Mouse (Mus musculus) CH12.LX (cell line): Measurements from ENCODE around the gene Siglec1. TPM values are rescaled to one million over a fixed set of nuclear protein-coding genes. Genes with fewer than 3 reads are reported as not detected.

Source experiments
- DNase-seq: peaks from one replicate; pipeline ENCODE4 v3.0.0-alpha.2; 2013; ENCODE audit errors: extremely low read depth
- H3K27ac ChIP-seq: 2 replicates; pipeline ENCODE4 v1.5.1; 2012; ENCODE audit warnings: low read depth, mild to moderate bottlenecking, control low read depth, moderate library complexity; ENCODE audit not compliant: insufficient read depth
- H3K27me3 ChIP-seq: replicated peaks from 2 replicates; pipeline ENCODE3; 2012; ENCODE audit warnings: inconsistent platforms
- H3K36me3 ChIP-seq, 2 experiments: replicated peaks in 1 of 2; 2 replicates each; pipeline versions ENCODE3 to v1.6.1; 2012; ENCODE audit warnings: inconsistent platforms in 1 of 2, low read length in 1 of 2, mild to moderate bottlenecking in 1 of 2, mixed read lengths in 1 of 2, moderate library complexity in 1 of 2; ENCODE audit not compliant: control insufficient read depth in 1 of 2, insufficient read depth in 1 of 2
- H3K4me1 ChIP-seq, 2 experiments: 2 replicates each; pipeline ENCODE4 v1.6.1; 2012; ENCODE audit warnings: inconsistent platforms in 1 of 2, moderate library complexity in 1 of 2; ENCODE audit not compliant: insufficient read depth in 2 of 2, control insufficient read depth in 1 of 2
- H3K4me2 ChIP-seq: 2 replicates; pipeline ENCODE4 v1.6.1; 2012; ENCODE audit warnings: low read depth, mild to moderate bottlenecking, control low read depth; ENCODE audit not compliant: poor library complexity, insufficient read depth, severe bottlenecking
- H3K4me3 ChIP-seq, 3 experiments: fragments of 150-350 bp in 1 of 3; sonication (generic) in 1 of 3; replicated peaks in 1 of 3; 2 replicates each; pipeline versions ENCODE3 to v1.5.1; 2011 to 2012; ENCODE audit warnings: low read depth in 2 of 3, low read length in 2 of 3, mild to moderate bottlenecking in 2 of 3, moderate library complexity in 2 of 3, control low read depth in 1 of 3, improper control_type of control experiment in 1 of 3, inconsistent platforms in 1 of 3, mixed read lengths in 1 of 3; ENCODE audit not compliant: poor library complexity in 1 of 3
- H3K79me2 ChIP-seq: replicated peaks from 2 replicates; pipeline ENCODE4 v1.6.1; 2012; ENCODE audit warnings: mild to moderate bottlenecking, moderate library complexity; ENCODE audit not compliant: control insufficient read depth, poor library complexity, insufficient read depth, severe bottlenecking; ENCODE audit errors: extremely low read depth
- H3K9ac ChIP-seq: 2 replicates; pipeline ENCODE4 v1.6.1; 2012; ENCODE audit warnings: low read depth, mild to moderate bottlenecking, control low read depth, moderate library complexity; ENCODE audit not compliant: insufficient read depth
- H3K9me3 ChIP-seq: replicated peaks from 2 replicates; pipeline ENCODE3; 2012; ENCODE audit warnings: low read length, inconsistent platforms, mixed read lengths
- CHD1 ChIP-seq: IDR thresholded peaks from 2 replicates; pipeline ENCODE4 v1.6.1; 2012; ENCODE audit warnings: low read depth, low read length, improper control_type of control experiment, inconsistent platforms
- CTCF ChIP-seq, 2 experiments: IDR thresholded peaks in 1 of 2; conservative IDR thresholded peaks in 1 of 2; 2 replicates each; pipeline ENCODE4 v1.5.1; 2011 to 2012; ENCODE audit warnings: low read depth in 2 of 2, low read length in 2 of 2, improper control_type of control experiment in 1 of 2, inconsistent platforms in 1 of 2, mild to moderate bottlenecking in 1 of 2, moderate library complexity in 1 of 2
- GABPA ChIP-seq: IDR thresholded peaks from 2 replicates; pipeline ENCODE4 v1.6.1; 2012; ENCODE audit warnings: low read depth, low read length, improper control_type of control experiment, inconsistent platforms; ENCODE audit not compliant: insufficient replicate concordance
- HCFC1 ChIP-seq: IDR thresholded peaks from 2 replicates; pipeline ENCODE4 v1.6.1; 2012; ENCODE audit warnings: low read depth, mild to moderate bottlenecking, inconsistent platforms, low read length, improper control_type of control experiment
- KAT2A ChIP-seq: IDR thresholded peaks from 2 replicates; pipeline ENCODE4 v1.6.1; 2012; ENCODE audit warnings: low read length, improper control_type of control experiment, inconsistent platforms; ENCODE audit not compliant: insufficient replicate concordance
- MAX ChIP-seq: IDR thresholded peaks from 2 replicates; pipeline ENCODE4 v1.6.1; 2011; ENCODE audit warnings: low read length, improper control_type of control experiment
- NELFE ChIP-seq: IDR thresholded peaks from 2 replicates; pipeline ENCODE4 v1.6.1; 2011; ENCODE audit warnings: low read depth, low read length, improper control_type of control experiment
- POLR2A ChIP-seq: IDR thresholded peaks from 2 replicates; pipeline ENCODE4 v1.6.1; 2011; ENCODE audit warnings: low read depth, mild to moderate bottlenecking, improper control_type of control experiment, low read length
- TBP ChIP-seq: conservative IDR thresholded peaks from 2 replicates; pipeline ENCODE4 v1.6.1; 2011; ENCODE audit warnings: low read depth, low read length, improper control_type of control experiment
- TCF12 ChIP-seq: IDR thresholded peaks from 2 replicates; pipeline ENCODE4 v1.6.1; 2014; ENCODE audit warnings: low read depth, mild to moderate bottlenecking, inconsistent platforms, low read length, improper control_type of control experiment
- UBTF ChIP-seq: IDR thresholded peaks from 2 replicates; pipeline ENCODE4 v1.6.1; 2012; ENCODE audit warnings: low read depth, mild to moderate bottlenecking, inconsistent platforms, low read length, improper control_type of control experiment, moderate library complexity
- USF2 ChIP-seq: conservative IDR thresholded peaks from 2 replicates; pipeline ENCODE4 v1.6.1; 2011; ENCODE audit warnings: low read depth, low read length, improper control_type of control experiment
- ZC3H11A ChIP-seq: IDR thresholded peaks from 2 replicates; pipeline ENCODE4 v1.6.1; 2012; ENCODE audit warnings: low read depth, mild to moderate bottlenecking, inconsistent platforms, low read length, improper control_type of control experiment
- ZMIZ1 ChIP-seq: IDR thresholded peaks from 2 replicates; pipeline ENCODE4 v1.6.1; 2012; ENCODE audit warnings: low read depth, mild to moderate bottlenecking, inconsistent platforms, low read length, improper control_type of control experiment
- dilution Hi-C: fragments of 300-500 bp; cut with MboI; formaldehyde crosslinking; loops from 2 replicates; pipeline ENCODE4 v1.14.3; 2020; ENCODE audit warnings: low sequenced_read_pairs; ENCODE audit not compliant: extremely low pct_unique_long_range_greater_than_20kb, extremely low pct_ligation_motif_present
- in situ Hi-C: fragments of 300-500 bp; cut with MboI; formaldehyde crosslinking; loops from 3 replicates; pipeline ENCODE4 v1.14.3; 2019; ENCODE audit warnings: low sequenced_read_pairs, low pct_ligation_motif_present, low pct_unique_long_range_greater_than_20kb, mixed read lengths
- polyA plus RNA-seq: library from polyadenylated mRNA; unstranded; fragments of >175 nt; gene quantifications from 2 replicates; pipeline ENCODE4 v1.2.1, GENCODE M21; 2012; ENCODE audit warnings: low read depth; ENCODE audit not compliant: insufficient read length
- total RNA-seq, 2 experiments: library from RNA; depleted of rRNA; stranded (reverse); fragments of 300-350 nt in 1 of 2; fragments of >200 nt in 1 of 2; gene quantifications; 2 replicates each; pipeline ENCODE4 v1.2.3; 2012 to 2014

The Siglec1 gene
- total and polyA plus RNA-seq, 3 experiments: not detected

- Histone ChIP-seq H3K79me2 (no peaks in the 10 kb centered on the region), H3K36me3 (peaks cover 0 to 7% of the 10 kb centered on the region in 2 experiments), H3K4me2 (no peak within 1 kb of the TSS), H3K9me3 (no peaks in the 10 kb centered on the region), H3K4me3 (no peak within 1 kb of the TSS), H3K9ac (no peak within 1 kb of the TSS), H3K27me3 (peaks cover 14% of the 10 kb centered on the region), H3K27ac (no peak within 1 kb of the TSS), H3K4me1 (peaks cover 0 to 12% of the 10 kb centered on the region in 2 experiments; a peak in 2 of 4 replicates)
- TF ChIP-seq POLR2A: no peak
- TF ChIP-seq ZC3H11A: no peak
- no peak for TF ChIP-seq USF2
- TF ChIP-seq NELFE: no peak
- no peak for TF ChIP-seq TCF12
- TF ChIP-seq CHD1: no peak
- TF ChIP-seq KAT2A: no peak
- DNase-seq: no peak
- in situ Hi-C loops (no loop called here), dilution Hi-C loops (no loop called here)
Measured at GRCm38 (mm10) chr2:131132930-131133547, 46.5 kb upstream of the Siglec1 start, which contains the start of gene Gm11037. Gene Gm11037 (plus strand): TSS chr2:131133497.

DNA sequence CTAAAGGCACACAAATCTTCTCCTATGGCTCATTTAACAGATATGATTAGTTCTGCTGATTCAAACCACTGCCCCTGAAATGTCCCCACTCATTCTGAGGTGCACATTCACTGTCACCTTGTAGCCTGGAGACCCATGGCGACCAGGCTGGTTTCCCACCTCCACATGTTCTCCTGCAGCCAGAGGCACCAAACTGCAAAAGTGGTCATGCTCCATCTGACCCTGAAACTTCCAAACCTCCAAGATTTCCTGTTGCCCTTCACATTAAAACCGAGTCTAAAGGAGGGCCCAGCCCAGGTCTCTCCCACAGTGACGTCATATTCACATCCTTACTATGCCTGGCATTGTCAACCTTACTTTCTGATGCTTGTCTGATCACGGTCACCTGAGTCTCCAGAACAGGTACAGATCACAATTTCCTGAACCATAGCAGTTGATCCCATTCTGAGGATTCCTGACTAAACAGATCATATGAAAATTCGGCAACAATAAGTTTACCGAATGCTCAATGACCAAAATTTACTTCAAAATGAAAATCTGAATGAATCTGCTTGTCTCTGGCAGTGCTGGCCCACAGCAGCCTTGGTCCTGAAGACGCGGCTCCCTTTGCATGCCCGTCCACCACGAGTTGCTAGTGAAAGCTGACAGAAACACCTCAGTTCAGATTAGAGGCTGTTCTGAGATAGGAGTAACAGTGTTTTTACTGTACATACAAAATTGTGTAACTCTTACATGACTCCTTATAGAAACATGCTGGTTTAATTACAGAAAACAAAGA is 45.7 kb upstream of the Siglec1 start:
- no peak overlapping the region for H3K9ac ChIP-seq
- no peaks in the 10 kb centered on the region for H3K79me2 ChIP-seq
- no peak overlapping the region for H3K4me3 ChIP-seq
- in situ Hi-C loops: no loop called here
- H3K9me3 ChIP-seq: no peaks in the 10 kb centered on the region
- H3K4me2 ChIP-seq: no peak overlapping the region
- peaks cover 22% of the 10 kb centered on the region for H3K27me3 ChIP-seq
- peaks cover 0 to 7% of the 10 kb centered on the region in 2 experiments for H3K36me3 ChIP-seq
- H3K4me1 ChIP-seq: peaks cover 0 to 19% of the 10 kb centered on the region in 2 experiments; a peak in 2 of 4 replicates
- no peak for TF ChIP-seq HCFC1
- no peak for TF ChIP-seq CTCF (conservative IDR thresholded peaks at IDR 0.05 in 1 of 2, IDR thresholded peaks at IDR 0.05 in 1 of 2; ENCODE audit: low read depth in 2 of 2, low read length in 2 of 2)
- TF ChIP-seq ZMIZ1: no peak
- TF ChIP-seq UBTF: no peak
- TF ChIP-seq TBP: no peak
- no peak for TF ChIP-seq MAX
- no peak for DNase-seq
- H3K27ac ChIP-seq: no peak overlapping the region
- dilution Hi-C loops: no loop called here

DNA sequence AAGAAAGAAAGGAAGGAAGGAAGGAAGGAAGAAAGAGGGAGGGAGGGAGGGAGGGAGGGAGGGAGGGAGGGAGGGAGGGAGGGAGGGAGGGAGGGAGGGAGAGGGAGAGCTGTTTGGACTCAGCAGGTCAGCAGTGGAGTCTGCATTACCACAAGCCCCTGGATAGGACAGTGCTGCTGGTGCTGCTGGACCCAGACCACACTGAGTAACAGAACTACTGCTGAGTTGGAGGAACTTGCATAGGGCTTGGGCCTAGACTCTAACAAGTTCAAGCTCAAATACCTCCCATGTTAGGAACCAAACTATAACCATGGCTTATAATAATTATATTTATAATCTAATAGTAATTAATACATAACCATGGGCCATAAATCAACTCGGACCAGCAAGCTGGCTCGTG is 44.3 kb upstream of the Siglec1 start:
- H3K27me3 ChIP-seq: peaks cover 22% of the 10 kb centered on the region
- peaks cover 12 to 34% of the 10 kb centered on the region in 2 experiments for H3K4me1 ChIP-seq
- DNase-seq: no peak
- H3K4me2 ChIP-seq: no peak overlapping the region
- H3K9me3 ChIP-seq: no peaks in the 10 kb centered on the region
- H3K27ac ChIP-seq: no peak overlapping the region
- in situ Hi-C loops (no loop called here), dilution Hi-C loops (no loop called here)
- TF ChIP-seq KAT2A (no peak), MAX (no peak), GABPA (no peak)
- peaks cover 0 to 6% of the 10 kb centered on the region in 2 experiments for H3K36me3 ChIP-seq
- H3K4me3 ChIP-seq: no peak overlapping the region
- H3K9ac ChIP-seq: no peak overlapping the region
- H3K79me2 ChIP-seq: no peaks in the 10 kb centered on the region
